Mouse (Mus musculus) embryonic fibroblast, embryonic 13.5 days (primary cell): Measurements from ENCODE around the gene Oip5. TPM values are rescaled to one million over a fixed set of nuclear protein-coding genes. Genes with fewer than 3 reads are reported as not detected.
"Not testable (repeated sequence)": the region's sequence is repeated elsewhere in the genome, so short reads cannot be mapped to it uniquely, and the experiment has no call there.

Source experiments
- H3K27ac ChIP-seq: 2 replicates; pipeline ENCODE4 v1.5.1; 2012; ENCODE audit warnings: low read length, control low read depth, inconsistent platforms; ENCODE audit not compliant: insufficient read depth
- H3K4me1 ChIP-seq: 2 replicates; pipeline ENCODE4 v1.6.1; 2011; ENCODE audit warnings: low read length; ENCODE audit not compliant: control insufficient read depth, insufficient read depth
- H3K4me3 ChIP-seq: 2 replicates; pipeline ENCODE4 v1.5.1; 2011; ENCODE audit warnings: mild to moderate bottlenecking, control low read depth, low read length; ENCODE audit not compliant: insufficient read depth
- CTCF ChIP-seq: IDR thresholded peaks from 2 replicates; pipeline ENCODE4 v1.5.1; 2011; ENCODE audit warnings: mild to moderate bottlenecking, control low read depth, low read length, moderate library complexity, borderline replicate concordance; ENCODE audit not compliant: insufficient read depth
- POLR2A ChIP-seq: IDR thresholded peaks from 2 replicates; pipeline ENCODE4 v1.6.1; 2011; ENCODE audit warnings: low read depth, mild to moderate bottlenecking, control low read depth, low read length, moderate library complexity
- polyA plus RNA-seq: library from polyadenylated mRNA; stranded (reverse); fragments of >200 nt; gene quantifications from 2 replicates; pipeline ENCODE4 v1.2.4, GENCODE M21; 2011; ENCODE audit warnings: low read depth; ENCODE audit not compliant: missing spikeins, insufficient read length

The Oip5 gene
- polyA plus RNA-seq: 9.0 and 11.1 TPM in 2 replicates

GRCm38 (mm10) chr2:119618199-119618982 is at the start of gene Oip5, which contains the start of gene Nusap1:
TSS of gene Oip5 (minus strand) at chr2:119618469.
TSS of gene Nusap1 (plus strand) at chr2:119618298.
- peak within 1 kb of the TSS; percentile 80 for H3K4me3 ChIP-seq
- H3K4me1 ChIP-seq: no peaks in the 10 kb centered on the region
- TF ChIP-seq CTCF (no peak), POLR2A (peak; percentile 68)
- no peak within 1 kb of the TSS for H3K27ac ChIP-seq

GRCm38 (mm10) chr2:119665744-119666143 is 47.5 kb upstream of the Oip5 start:
- not testable (repeated sequence) for H3K4me3 ChIP-seq, H3K27ac ChIP-seq, H3K4me1 ChIP-seq

GRCm38 (mm10) chr2:119662220-119663182 is 44.2 kb upstream of the Oip5 start, which contains the start of gene Ndufaf1:
TSS of gene Ndufaf1 (minus strand) at chr2:119662827.
- TF ChIP-seq POLR2A (peak; percentile 65), CTCF (no peak)
- Histone ChIP-seq H3K27ac (no peak within 1 kb of the TSS), H3K4me3 (peak within 1 kb of the TSS; percentile 89), H3K4me1 (no peaks in the 10 kb centered on the region)

DNA sequence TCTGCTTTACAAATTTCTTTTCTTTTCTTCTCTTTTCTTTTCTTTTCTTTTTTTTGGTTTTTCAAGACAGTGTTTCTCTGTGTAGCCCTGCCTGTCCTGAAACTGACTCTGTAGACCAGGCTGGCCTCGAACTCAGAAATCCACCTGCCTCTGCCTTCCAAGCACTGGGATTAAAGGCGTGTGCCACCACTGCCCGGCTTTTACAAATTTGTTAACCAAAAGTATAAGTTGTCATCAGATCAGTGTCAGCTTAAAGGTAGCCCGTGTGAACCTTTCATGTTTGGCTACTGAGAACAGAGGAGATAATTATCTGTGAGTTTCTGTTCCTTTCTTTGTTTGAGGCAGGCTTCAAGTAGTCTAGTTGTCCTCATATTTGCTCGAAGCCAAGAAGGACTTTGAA is 26.0 kb upstream of the Oip5 start:
- no peak overlapping the region for H3K27ac ChIP-seq
- no peak for TF ChIP-seq CTCF
- TF ChIP-seq POLR2A: no peak
- H3K4me3 ChIP-seq: no peak overlapping the region
- no peaks in the 10 kb centered on the region for H3K4me1 ChIP-seq

- Histone ChIP-seq H3K27ac (no peak overlapping the region), H3K4me3 (no peak overlapping the region), H3K4me1 (no peaks in the 10 kb centered on the region)
- no peak for TF ChIP-seq CTCF
- TF ChIP-seq POLR2A: no peak
These were observed 23.1 kb upstream of the Oip5 start for GRCm38 (mm10) chr2:119641214-119641912.

GRCm38 (mm10) chr2:119636781-119637180 is 18.5 kb upstream of the Oip5 start:
- H3K4me1 ChIP-seq: no peaks in the 10 kb centered on the region
- no peak overlapping the region for H3K4me3 ChIP-seq
- TF ChIP-seq POLR2A: no peak
- TF ChIP-seq CTCF: no peak
- H3K27ac ChIP-seq: no peak overlapping the region

DNA sequence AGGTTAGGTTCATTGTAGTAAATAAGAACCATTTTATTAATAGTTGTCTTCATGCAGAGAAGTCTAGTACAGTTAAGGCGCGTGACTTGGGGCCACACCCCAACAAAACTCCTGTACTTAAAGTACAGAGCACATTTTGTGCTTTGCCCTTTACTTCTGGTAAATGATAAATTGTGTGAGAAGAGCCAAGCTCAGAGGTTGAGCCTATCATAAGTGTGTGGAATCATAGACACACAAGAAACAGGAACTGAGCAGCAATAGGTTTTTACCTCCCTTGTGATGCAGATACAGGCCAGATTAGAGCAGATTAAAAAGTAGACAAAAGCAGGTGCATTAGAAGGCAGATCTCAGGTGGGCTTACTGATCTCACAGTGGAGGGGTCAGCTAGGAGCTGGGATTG is 3.0 kb upstream of the Oip5 start:
- TF ChIP-seq CTCF (no peak), POLR2A (no peak)
- no peak overlapping the region for H3K27ac ChIP-seq
- no peak overlapping the region for H3K4me3 ChIP-seq
- no peaks in the 10 kb centered on the region for H3K4me1 ChIP-seq

- H3K4me3 ChIP-seq: peak overlapping the region; percentile 80
- H3K4me1 ChIP-seq, H3K27ac ChIP-seq: not testable (repeated sequence)
These were observed 733 bp upstream of the Oip5 start for GRCm38 (mm10) chr2:119619002-119619401.

- Histone ChIP-seq H3K4me3 (peak overlapping the region; percentile 79), H3K27ac (no peak overlapping the region), H3K4me1 (no peaks in the 10 kb centered on the region)
- TF ChIP-seq POLR2A (no peak), CTCF (no peak)
These were observed 449 bp downstream of the Oip5 start for GRCm38 (mm10) chr2:119617841-119618198.

GRCm38 (mm10) chr2:119607023-119607422 is 11.2 kb downstream of the Oip5 start:
- no peak for TF ChIP-seq CTCF
- no peak for TF ChIP-seq POLR2A
- H3K4me1 ChIP-seq: no peaks in the 10 kb centered on the region
- no peak overlapping the region for H3K4me3 ChIP-seq
- no peak overlapping the region for H3K27ac ChIP-seq
